Mouse (Mus musculus): ENCODE measurements at regions not wholly inside any gene's neighbourhood (a gene's known extent, or its start where the extent isn't known, plus 50 kb on each side); places are given as distances from the start of the nearest gene placed in this dataset.

DNA sequence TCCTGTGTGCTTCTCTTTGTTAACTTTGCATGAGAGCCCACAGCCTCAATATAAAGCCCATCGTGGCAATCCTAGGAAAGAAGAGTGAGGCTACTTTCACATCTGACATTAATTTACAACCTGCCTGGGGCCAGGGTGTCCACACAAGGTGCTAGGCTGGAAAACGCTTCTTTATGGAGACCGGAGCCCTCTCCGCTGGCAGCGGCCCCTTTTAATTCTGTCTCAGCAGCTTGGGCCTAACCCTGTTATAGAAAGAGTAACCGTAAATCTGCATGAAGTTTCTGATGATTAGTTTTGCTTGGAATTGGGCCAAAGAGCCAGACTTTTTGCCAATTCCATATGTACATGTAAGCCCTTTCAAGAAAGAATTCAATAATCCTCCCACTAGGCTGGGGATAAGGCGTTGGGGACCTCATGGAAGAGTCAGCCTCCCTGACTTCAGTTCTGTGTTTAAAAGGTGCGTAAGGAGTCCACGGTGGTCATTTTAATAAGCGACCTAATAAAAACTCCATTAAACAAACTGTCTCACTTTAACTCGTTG is 304.2 kb upstream of the Dynlrb2 start:
- DNase-seq = no peak
- no peak overlapping the region for H3K4me2 ChIP-seq (ENCODE audit: low read depth)
- no peak overlapping the region for H3K9ac ChIP-seq
- H3K27ac ChIP-seq (ENCODE audit: low read depth, low read length) = no peak overlapping the region
- no peaks in the 10 kb centered on the region for H3K9me3 ChIP-seq (ENCODE audit: low read length)
- H3K36me3 ChIP-seq (ENCODE audit: insufficient read depth) = no peaks in the 10 kb centered on the region
- no peak overlapping the region for H3K4me3 ChIP-seq (ENCODE audit: low read depth, low read length)
- H3K27me3 ChIP-seq (ENCODE audit: insufficient read depth, low read length) = no peaks in the 10 kb centered on the region
- no peak for ATAC-seq
- WGBS = 74% methylated on average over 11 of the region's 11 CpGs
- no peak for TF ChIP-seq CTCF (IDR thresholded peaks at IDR 0.05; ENCODE audit: low read depth)
- H3K4me1 ChIP-seq (ENCODE audit: insufficient read depth) = no peaks in the 10 kb centered on the region

DNA sequence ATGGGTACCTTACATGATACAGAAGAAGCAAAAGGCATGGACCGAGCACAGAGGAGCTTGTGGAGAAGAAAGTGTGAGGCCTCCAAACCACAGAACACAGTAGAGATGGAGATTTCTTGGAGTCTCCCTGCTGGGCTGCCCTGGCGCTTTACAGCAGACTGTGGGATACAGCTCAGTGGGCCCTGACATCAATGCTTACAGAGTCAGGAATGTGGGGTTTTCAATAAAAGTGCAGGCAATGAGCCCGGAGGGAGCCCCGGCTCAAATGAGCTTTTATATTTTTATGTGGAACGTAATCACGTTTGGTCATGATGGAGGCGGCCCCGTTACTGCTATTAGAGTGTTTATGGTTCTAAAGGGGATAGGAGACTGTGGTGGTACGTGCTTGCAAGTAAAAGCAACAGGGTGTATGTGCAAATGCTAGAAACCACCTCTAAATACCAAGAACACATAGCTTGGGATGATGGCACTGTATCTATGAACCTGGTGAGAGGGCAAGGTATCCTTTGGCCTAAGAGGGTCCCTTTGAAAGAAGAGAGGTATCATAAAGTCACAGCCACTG is 308.1 kb upstream of the Dynlrb2 start:
- no peak overlapping the region for H3K4me2 ChIP-seq (ENCODE audit: low read depth)
- no peak overlapping the region for H3K4me3 ChIP-seq (ENCODE audit: low read depth, low read length)
- WGBS = 81% methylated on average over 9 of the region's 9 CpGs
- H3K9me3 ChIP-seq (ENCODE audit: low read length) = no peaks in the 10 kb centered on the region
- H3K27me3 ChIP-seq (ENCODE audit: insufficient read depth, low read length) = no peaks in the 10 kb centered on the region
- DNase-seq = no peak
- H3K9ac ChIP-seq = no peak overlapping the region
- no peak overlapping the region for H3K27ac ChIP-seq (ENCODE audit: low read depth, low read length)
- no peaks in the 10 kb centered on the region for H3K36me3 ChIP-seq (ENCODE audit: insufficient read depth)
- TF ChIP-seq CTCF (IDR thresholded peaks at IDR 0.05; ENCODE audit: low read depth) = no peak
- ATAC-seq = no peak
- no peaks in the 10 kb centered on the region for H3K4me1 ChIP-seq (ENCODE audit: insufficient read depth)

DNA sequence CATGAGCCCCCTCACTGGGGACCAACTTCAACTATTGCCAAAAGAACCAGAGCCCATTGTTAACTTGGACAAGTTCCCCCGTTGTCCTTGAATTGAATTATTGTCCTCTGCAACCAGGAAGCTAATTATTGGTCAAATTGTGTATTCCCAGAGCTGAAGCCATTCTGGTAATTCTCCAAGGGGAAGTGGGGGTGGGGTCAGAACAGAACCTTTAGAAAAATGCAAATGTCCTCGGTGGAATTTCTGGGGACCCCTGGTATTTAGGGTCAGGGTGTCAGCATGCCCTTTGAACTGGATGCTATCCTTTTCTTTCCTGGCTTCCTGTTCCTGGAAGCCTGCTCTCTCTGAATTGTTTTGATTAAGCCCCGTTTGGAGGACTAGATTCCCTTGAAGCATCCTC is 312.7 kb upstream of the Dynlrb2 start:
- no peaks in the 10 kb centered on the region for H3K4me1 ChIP-seq (ENCODE audit: insufficient read depth)
- no peak overlapping the region for H3K4me2 ChIP-seq (ENCODE audit: low read depth)
- no peaks in the 10 kb centered on the region for H3K27me3 ChIP-seq (ENCODE audit: insufficient read depth, low read length)
- ATAC-seq (no peak), DNase-seq (no peak)
- H3K9ac ChIP-seq = no peak overlapping the region
- H3K36me3 ChIP-seq (ENCODE audit: insufficient read depth) = no peaks in the 10 kb centered on the region
- no peak overlapping the region for H3K4me3 ChIP-seq (ENCODE audit: low read depth, low read length)
- no peak overlapping the region for H3K27ac ChIP-seq (ENCODE audit: low read depth, low read length)
- no peaks in the 10 kb centered on the region for H3K9me3 ChIP-seq (ENCODE audit: low read length)
- 14% methylated on average over 3 of the region's 3 CpGs for WGBS
- no peak for TF ChIP-seq CTCF (IDR thresholded peaks at IDR 0.05; ENCODE audit: low read depth)

DNA sequence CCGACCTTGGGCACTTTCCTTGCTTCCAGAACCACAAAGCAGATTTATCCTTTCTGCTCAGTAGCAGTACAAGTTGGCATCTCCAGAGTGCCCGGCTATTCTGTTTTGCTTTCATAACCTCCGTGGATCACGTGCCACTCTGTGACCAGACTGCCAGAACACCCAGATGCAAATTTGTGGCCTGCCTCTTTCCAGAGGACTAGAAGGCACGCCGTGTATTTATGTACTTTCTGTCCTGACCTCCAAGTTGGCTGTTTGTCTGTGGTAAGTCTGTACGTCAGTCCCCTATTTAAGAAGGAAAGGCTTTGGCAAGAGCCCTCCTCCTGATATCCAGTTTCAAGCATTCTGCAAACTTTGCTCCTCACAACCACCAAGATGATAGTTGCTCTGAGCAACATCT is 319.6 kb upstream of the Dynlrb2 start:
- Histone ChIP-seq H3K4me1 (ENCODE audit: insufficient read depth) (no peaks in the 10 kb centered on the region), H3K36me3 (ENCODE audit: insufficient read depth) (no peaks in the 10 kb centered on the region), H3K9me3 (ENCODE audit: low read length) (no peaks in the 10 kb centered on the region), H3K4me2 (ENCODE audit: low read depth) (no peak overlapping the region), H3K27ac (ENCODE audit: low read depth, low read length) (no peak overlapping the region), H3K9ac (no peak overlapping the region), H3K27me3 (ENCODE audit: insufficient read depth, low read length) (no peaks in the 10 kb centered on the region), H3K4me3 (ENCODE audit: low read depth, low read length) (no peak overlapping the region)
- 84% methylated on average over 7 of the region's 7 CpGs for WGBS
- ATAC-seq (no peak), DNase-seq (no peak)
- TF ChIP-seq CTCF (IDR thresholded peaks at IDR 0.05; ENCODE audit: low read depth) = no peak

DNA sequence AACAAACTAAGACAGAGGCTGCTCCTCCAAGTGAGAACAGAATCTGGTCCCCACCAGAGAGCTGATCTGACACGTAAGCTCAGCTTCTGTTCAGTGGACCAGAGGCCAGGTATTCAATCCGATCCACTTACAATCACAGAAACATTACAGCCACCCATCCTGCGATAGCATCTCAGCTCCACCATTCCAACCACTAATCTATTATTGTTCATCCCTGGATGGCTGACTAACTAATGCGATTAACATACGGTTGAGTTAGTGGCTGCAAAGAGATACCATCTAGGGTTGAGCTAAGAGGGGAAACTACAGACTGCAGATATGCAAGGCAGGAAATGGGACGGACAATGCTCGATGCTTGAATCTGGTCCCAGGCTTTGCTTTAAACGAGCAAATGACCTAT is 320.5 kb upstream of the Dynlrb2 start:
- no peak overlapping the region for H3K4me3 ChIP-seq (ENCODE audit: low read depth, low read length)
- no peak for DNase-seq
- WGBS = 62% methylated on average over 8 of the region's 8 CpGs

DNA sequence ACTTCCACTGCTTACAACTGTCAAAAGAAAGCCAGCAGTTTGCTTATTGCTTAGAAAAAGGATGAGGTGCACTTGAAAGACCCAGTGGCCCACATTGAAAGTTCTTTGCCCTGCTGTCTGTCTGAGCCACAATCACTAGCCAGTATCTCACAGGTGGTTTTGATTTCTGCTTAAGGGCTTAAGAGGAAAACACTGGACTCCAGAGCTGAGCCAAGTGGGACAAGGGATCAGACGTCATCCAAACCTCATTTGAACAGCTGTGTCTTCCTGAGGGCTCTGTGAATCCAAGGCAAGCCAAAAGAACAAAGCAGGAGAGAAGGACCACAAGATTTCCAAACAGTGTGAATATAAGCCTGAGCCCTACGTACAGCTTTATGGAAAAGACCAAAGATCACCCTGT is 326.8 kb upstream of the Dynlrb2 start:
- TF ChIP-seq CTCF (IDR thresholded peaks at IDR 0.05; ENCODE audit: low read depth) = no peak
- Histone ChIP-seq H3K36me3 (ENCODE audit: insufficient read depth) (no peaks in the 10 kb centered on the region), H3K27ac (ENCODE audit: low read depth, low read length) (no peak overlapping the region), H3K27me3 (ENCODE audit: insufficient read depth, low read length) (no peaks in the 10 kb centered on the region), H3K4me3 (ENCODE audit: low read depth, low read length) (no peak overlapping the region), H3K4me2 (ENCODE audit: low read depth) (no peak overlapping the region), H3K4me1 (ENCODE audit: insufficient read depth) (no peaks in the 10 kb centered on the region), H3K9me3 (ENCODE audit: low read length) (no peaks in the 10 kb centered on the region), H3K9ac (no peak overlapping the region)
- WGBS = 87% methylated on average over 2 of the region's 2 CpGs
- DNase-seq = no peak
- no peak for ATAC-seq

More for the DNA sequence above, 320.5 kb upstream of the Dynlrb2 start:
- Histone ChIP-seq H3K27ac (ENCODE audit: low read depth, low read length) (no peak overlapping the region), H3K9ac (no peak overlapping the region), H3K4me1 (ENCODE audit: insufficient read depth) (no peaks in the 10 kb centered on the region), H3K36me3 (ENCODE audit: insufficient read depth) (no peaks in the 10 kb centered on the region), H3K27me3 (ENCODE audit: insufficient read depth, low read length) (no peaks in the 10 kb centered on the region), H3K9me3 (ENCODE audit: low read length) (no peaks in the 10 kb centered on the region), H3K4me2 (ENCODE audit: low read depth) (no peak overlapping the region)
- ATAC-seq = no peak
- TF ChIP-seq CTCF (IDR thresholded peaks at IDR 0.05; ENCODE audit: low read depth) = no peak

DNA sequence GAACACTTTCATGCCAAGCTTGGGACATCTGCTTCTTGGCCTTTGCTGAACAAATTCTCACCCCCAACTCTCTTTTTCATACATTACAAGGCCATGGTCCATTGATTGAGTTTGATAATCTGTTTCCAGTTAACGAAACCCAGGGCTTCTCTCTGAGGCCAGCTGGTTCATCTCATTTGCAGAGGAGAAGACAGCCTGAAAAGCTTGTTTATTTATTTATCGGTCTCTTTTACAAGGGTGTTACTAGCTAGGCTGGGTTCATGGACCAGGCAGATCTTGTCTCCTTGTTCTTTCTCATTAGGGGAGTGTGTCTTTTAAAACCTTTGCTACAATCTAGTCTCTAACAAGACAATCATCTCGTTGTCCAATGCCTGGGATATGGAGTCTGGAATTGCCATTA is 329.9 kb upstream of the Dynlrb2 start:
- 56% methylated on average over 3 of the region's 3 CpGs for WGBS
- DNase-seq (no peak), ATAC-seq (no peak)

More for the DNA sequence above, 329.9 kb upstream of the Dynlrb2 start:
- no peak for TF ChIP-seq CTCF (IDR thresholded peaks at IDR 0.05; ENCODE audit: low read depth)
- no peaks in the 10 kb centered on the region for H3K4me1 ChIP-seq (ENCODE audit: insufficient read depth)
- no peak overlapping the region for H3K4me2 ChIP-seq (ENCODE audit: low read depth)
- H3K9ac ChIP-seq = no peak overlapping the region
- H3K27ac ChIP-seq (ENCODE audit: low read depth, low read length) = no peak overlapping the region
- H3K9me3 ChIP-seq (ENCODE audit: low read length) = no peaks in the 10 kb centered on the region
- H3K27me3 ChIP-seq (ENCODE audit: insufficient read depth, low read length) = no peaks in the 10 kb centered on the region
- no peak overlapping the region for H3K4me3 ChIP-seq (ENCODE audit: low read depth, low read length)
- no peaks in the 10 kb centered on the region for H3K36me3 ChIP-seq (ENCODE audit: insufficient read depth)

Data from forebrain, postnatal 0 days (tissue).